Mouse (Mus musculus): ENCODE measurements around the gene Btf3l4. TPM values are rescaled to one million over a fixed set of nuclear protein-coding genes. Genes with fewer than 3 reads are reported as not detected.

Btf3l4 gene
- polyA plus RNA-seq, 1 experiment from 2014 or later: 208 TPM

DNA sequence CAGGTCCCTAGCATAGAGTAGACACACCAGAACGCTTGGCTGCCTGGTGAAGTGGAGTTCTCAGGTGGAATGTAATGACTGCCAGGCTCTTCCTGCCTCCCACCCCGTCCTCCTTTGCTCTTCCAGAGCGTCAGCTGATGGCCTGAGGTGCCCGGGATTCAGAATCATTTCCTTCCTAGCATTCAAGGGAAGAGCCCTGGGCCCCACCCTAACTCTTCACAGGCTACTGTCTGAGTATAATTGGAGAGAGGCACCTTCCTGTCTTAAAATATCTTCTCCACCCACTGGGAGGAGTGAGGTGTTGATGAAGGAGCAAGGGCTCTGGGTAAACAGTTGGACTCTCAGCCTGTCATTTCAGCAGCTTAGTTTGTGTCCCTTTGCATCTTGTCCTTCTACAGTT lies 36.7 kb downstream of the Btf3l4 start:
- peaks cover 18% of the 10 kb centered on the region for H3K4me1 ChIP-seq (replicated peaks)
- no peak for DNase-seq (ENCODE audit: low spot score)
- H3K36me3 ChIP-seq: no peaks in the 10 kb centered on the region
- WGBS: 57% methylated on average over 4 of the region's 4 CpGs
- no peaks in the 10 kb centered on the region for H3K27me3 ChIP-seq (ENCODE audit: insufficient read depth, poor library complexity, severe bottlenecking)
- no peak overlapping the region; the same call in 1 of the 2 replicates for H3K27ac ChIP-seq
- H3K9me3 ChIP-seq: no peaks in the 10 kb centered on the region
- H3K4me3 ChIP-seq: no peak overlapping the region

DNA sequence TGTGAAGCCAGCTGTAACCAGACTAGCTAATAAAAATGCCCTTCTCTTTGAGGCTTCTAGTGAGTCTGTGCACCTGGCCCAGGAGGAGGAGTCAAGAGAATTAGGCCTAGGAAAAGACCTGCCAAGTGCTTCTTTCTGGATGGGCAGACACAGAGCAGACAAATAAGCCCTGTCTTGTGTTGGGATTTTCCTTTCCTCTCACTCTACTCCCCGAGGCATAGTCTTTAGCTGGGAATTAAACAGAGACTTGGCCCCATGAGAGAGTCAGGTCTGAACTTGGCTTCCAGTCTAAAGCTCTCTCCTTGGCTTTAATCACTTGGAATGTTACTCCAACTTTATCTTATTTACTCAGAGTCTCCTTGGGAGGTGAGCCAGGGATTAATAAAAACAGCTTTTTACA lies 39.5 kb downstream of the Btf3l4 start:
- Histone ChIP-seq H3K9me3 (no peaks in the 10 kb centered on the region), H3K4me1 (replicated peaks) (peaks cover 18% of the 10 kb centered on the region), H3K27me3 (ENCODE audit: insufficient read depth, poor library complexity, severe bottlenecking) (no peaks in the 10 kb centered on the region), H3K27ac (no peak overlapping the region), H3K4me3 (no peak overlapping the region), H3K36me3 (no peaks in the 10 kb centered on the region)
- WGBS: 82% methylated on average over 1 of the region's 1 CpGs
- no peak for DNase-seq (ENCODE audit: low spot score)

DNA sequence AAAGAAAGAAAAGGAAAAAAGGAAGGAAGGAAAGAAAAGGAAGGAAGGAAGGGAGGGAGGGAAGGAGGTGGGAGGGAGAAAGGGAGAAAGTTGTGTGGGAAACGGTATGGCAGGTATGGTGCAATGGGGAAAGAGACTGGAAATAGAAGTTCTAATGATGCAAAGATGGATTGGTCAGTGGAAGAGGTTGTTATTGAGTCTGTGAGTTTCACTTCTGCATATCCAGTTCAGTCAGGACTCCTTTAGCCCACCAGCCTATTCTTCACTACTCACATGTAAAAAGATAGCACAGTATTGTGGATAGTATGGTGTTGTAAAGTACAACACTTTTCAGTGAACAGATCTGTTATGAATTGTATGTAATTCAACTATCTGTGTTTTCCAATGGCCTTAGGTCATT lies 42.9 kb downstream of the Btf3l4 start:
- DNase-seq (ENCODE audit: low spot score): no peak
- Histone ChIP-seq H3K36me3 (no peaks in the 10 kb centered on the region), H3K4me1 (replicated peaks) (no peaks in the 10 kb centered on the region), H3K9me3 (no peaks in the 10 kb centered on the region), H3K27me3 (ENCODE audit: insufficient read depth, poor library complexity, severe bottlenecking) (no peaks in the 10 kb centered on the region), H3K27ac (no peak overlapping the region), H3K4me3 (no peak overlapping the region)
- WGBS: 68% methylated on average over 1 of the region's 1 CpGs

DNA sequence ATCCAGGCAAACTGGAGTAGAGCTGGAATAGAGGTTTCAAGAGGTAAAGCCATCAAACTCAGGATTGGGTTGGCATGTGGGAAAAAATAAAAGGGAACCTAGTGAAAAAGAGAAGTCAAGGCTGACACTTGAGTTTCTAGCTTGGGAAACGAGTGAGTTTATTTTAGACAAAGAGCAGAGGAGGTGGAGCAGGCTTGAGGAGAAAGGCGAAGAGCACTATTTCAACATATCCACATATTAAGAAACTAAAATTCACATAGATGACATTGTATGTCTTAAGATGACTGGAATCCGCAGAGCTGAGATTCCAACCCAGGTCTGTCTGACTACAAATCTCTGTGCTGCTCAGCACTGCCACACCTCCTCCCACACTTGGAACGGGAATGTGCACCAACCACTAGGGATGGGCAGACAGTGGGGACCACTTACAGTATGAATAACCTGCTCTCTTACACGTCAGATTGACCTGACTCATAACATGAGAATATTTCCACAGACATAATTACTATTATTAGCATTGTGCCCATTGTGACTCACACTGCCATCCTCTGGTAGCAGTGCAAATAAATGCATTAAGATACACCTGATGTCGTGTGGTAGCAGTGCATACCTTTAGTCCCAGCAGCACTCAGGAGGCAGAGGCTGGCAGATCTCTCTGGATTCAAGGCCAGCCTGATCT lies 44.0 kb downstream of the Btf3l4 start:
- H3K4me1 ChIP-seq (replicated peaks): no peaks in the 10 kb centered on the region
- no peak for DNase-seq (ENCODE audit: low spot score)
- no peak overlapping the region for H3K4me3 ChIP-seq
- H3K9me3 ChIP-seq: no peaks in the 10 kb centered on the region
- no peak overlapping the region for H3K27ac ChIP-seq
- 84% methylated on average over 6 of the region's 6 CpGs for WGBS
- H3K27me3 ChIP-seq (ENCODE audit: insufficient read depth, poor library complexity, severe bottlenecking): no peaks in the 10 kb centered on the region
- H3K36me3 ChIP-seq: no peaks in the 10 kb centered on the region

DNA sequence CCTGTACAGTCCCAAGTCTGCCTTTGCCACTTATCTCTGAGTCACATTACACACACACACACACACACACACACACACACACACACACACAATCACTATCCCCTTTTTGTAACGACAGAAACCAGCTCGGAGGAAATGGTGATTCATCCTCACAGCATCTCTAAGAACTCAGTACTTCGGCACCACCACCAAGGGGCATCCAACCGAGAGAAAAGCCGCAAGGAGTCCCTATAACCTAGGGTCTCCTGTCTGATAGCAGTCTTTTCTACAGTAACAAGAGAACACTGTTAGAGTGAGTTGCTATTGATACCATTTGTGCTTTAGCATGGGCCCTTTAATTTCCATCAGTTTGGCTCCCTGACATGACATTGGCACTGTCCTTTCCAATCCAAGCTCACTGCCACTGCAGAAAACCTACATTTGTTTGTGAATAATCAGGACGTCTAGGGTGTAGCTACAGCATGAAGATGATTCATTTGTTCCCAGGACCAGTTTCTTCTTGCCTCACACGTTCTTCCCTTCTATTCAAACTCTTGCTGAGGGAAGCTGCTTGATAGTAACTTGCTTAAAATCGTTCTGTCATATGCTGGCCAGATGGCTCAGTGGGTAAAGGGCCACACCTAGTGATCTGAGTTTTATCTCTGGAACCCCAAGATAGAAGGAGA lies 50.9 kb downstream of the Btf3l4 start:
- WGBS: 46% methylated on average over 8 of the region's 8 CpGs

DNA sequence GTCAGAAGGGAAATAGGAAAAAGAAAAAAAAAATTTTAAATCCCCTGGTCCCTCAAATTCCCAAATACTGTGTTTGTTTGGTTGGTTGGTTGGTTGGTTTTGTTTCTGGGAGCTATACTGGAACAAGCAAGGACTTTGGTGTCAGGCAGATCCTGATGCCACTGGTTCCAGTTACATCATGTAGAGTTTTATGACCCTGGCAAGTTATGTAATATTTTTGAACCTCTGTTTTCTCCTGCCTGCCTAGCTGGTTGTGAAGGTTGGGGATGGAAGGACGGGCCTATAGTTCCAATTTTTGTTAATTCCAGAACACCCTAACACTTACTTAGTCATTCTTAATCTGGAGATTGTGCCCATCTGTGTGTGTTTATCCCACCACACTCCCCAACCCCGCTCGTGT lies 51.8 kb downstream of the Btf3l4 start:
- DNase-seq (ENCODE audit: low spot score): no peak
- no peak overlapping the region for H3K27ac ChIP-seq
- peaks cover 24% of the 10 kb centered on the region for H3K4me1 ChIP-seq (replicated peaks)
- no peaks in the 10 kb centered on the region for H3K9me3 ChIP-seq
- 56% methylated on average over 3 of the region's 3 CpGs for WGBS
- H3K36me3 ChIP-seq: no peaks in the 10 kb centered on the region
- no peaks in the 10 kb centered on the region for H3K27me3 ChIP-seq (ENCODE audit: insufficient read depth, poor library complexity, severe bottlenecking)
- peak overlapping the region; percentile 76 for H3K4me3 ChIP-seq

More for the DNA sequence above, 50.9 kb downstream of the Btf3l4 start:
- Histone ChIP-seq H3K27me3 (ENCODE audit: insufficient read depth, poor library complexity, severe bottlenecking) (no peaks in the 10 kb centered on the region), H3K4me1 (replicated peaks) (peaks cover 24% of the 10 kb centered on the region), H3K36me3 (no peaks in the 10 kb centered on the region), H3K9me3 (no peaks in the 10 kb centered on the region), H3K27ac (no peak overlapping the region), H3K4me3 (no peak overlapping the region)
- DNase-seq (ENCODE audit: low spot score): no peak

DNA sequence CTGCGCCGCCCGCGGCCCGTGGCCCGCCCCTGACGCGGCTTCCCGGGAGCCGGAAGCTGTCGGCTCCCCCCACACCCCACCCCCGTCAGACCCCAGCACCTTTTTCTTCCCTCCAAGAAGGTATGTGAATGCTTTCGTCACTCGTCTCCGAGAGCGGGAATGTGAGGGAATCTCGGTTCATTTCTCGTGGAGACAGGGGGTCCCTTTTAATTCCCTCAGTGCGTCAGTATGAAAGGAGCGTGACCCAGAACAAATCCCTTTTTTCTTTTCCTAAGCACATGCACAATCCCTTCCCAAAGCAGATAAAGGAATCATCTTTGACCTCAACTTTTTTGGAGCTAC lies 52.6 kb downstream of the Btf3l4 start:
- H3K4me3 ChIP-seq: peak overlapping the region; percentile 76
- H3K4me1 ChIP-seq (replicated peaks): peaks cover 24% of the 10 kb centered on the region
- no peaks in the 10 kb centered on the region for H3K9me3 ChIP-seq
- no peak for DNase-seq (ENCODE audit: low spot score)
- no peaks in the 10 kb centered on the region for H3K27me3 ChIP-seq (ENCODE audit: insufficient read depth, poor library complexity, severe bottlenecking)
- no peaks in the 10 kb centered on the region for H3K36me3 ChIP-seq
- H3K27ac ChIP-seq: peak overlapping the region; percentile 98
- under 1% methylated on average over 20 of the region's 20 CpGs for WGBS

DNA sequence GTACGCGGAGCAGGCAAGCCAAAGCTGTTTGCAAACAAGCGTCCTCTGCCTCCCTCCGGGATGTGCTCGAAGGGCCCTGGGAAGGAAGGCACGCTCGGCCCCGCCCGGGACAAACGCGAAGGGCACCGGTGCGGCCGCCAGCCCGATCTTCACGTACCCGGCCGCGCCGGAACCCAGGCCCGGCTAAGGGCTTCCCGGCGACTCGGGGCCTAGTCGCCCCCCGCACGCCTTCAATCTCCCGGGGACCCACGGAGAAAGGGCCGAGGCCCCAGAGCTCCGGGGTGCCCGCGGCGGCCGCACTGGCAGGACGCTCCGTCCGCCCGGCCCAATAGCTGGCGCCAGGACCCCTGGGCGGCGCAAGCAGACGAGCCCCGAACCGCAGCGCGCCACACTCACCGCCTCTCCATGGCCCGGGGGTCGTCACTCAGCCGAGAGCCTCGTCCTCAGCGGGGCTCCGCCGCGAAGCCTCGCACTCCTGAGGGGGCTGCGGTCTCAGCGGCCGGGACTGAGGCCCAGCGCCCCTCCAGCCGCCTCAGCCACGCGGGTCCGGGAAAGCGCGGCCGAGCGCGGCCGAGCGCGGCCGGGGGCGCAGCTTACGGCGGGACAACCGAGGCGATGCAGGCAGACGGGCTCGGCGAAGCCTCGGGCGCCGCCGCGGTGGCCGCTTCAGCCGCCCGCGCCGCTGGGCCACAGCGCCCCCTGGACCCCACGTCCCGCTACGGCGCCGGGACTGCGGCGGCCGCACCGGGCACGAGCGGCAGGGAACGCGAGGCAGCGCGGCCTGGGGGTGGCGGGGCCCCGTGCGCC lies 53.2 kb downstream of the Btf3l4 start, which contains the start of gene Zfyve9:
Gene Zfyve9 (minus strand): TSS at position 742 of the 807 bp plus-strand sequence.
- under 1% methylated on average over 111 of the region's 111 CpGs for WGBS
- H3K9me3 ChIP-seq: no peaks in the 10 kb centered on the region
- peaks cover 24% of the 10 kb centered on the region for H3K4me1 ChIP-seq (replicated peaks)
- peak within 1 kb of the TSS; percentile 98 for H3K27ac ChIP-seq
- no peaks in the 10 kb centered on the region for H3K27me3 ChIP-seq (ENCODE audit: insufficient read depth, poor library complexity, severe bottlenecking)
- DNase-seq (ENCODE audit: low spot score): peak; percentile 82
- no peaks in the 10 kb centered on the region for H3K36me3 ChIP-seq
- H3K4me3 ChIP-seq: peak within 1 kb of the TSS; percentile 76

DNA sequence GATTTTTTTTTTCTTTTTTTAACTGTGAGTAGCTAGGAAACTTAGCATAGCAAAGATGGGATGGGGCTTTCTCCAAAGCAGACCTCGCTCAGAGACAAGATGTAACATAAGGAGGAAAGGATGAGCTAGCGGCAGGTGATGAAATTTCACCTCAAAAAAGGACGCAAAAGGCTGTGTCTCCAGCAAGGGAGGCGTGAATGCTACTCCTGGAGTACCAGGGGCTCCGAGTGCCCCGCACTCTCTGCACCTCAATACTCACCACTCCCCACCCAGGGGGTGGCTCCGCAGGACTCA lies 53.7 kb downstream of the Btf3l4 start:
- Histone ChIP-seq H3K4me1 (replicated peaks) (peaks cover 24% of the 10 kb centered on the region), H3K36me3 (no peaks in the 10 kb centered on the region), H3K9me3 (no peaks in the 10 kb centered on the region), H3K4me3 (peak overlapping the region; percentile 76), H3K27me3 (ENCODE audit: insufficient read depth, poor library complexity, severe bottlenecking) (no peaks in the 10 kb centered on the region), H3K27ac (peak overlapping the region; percentile 98)
- 0% methylated on average over 7 of the region's 7 CpGs for WGBS
- no peak for DNase-seq (ENCODE audit: low spot score)

DNA sequence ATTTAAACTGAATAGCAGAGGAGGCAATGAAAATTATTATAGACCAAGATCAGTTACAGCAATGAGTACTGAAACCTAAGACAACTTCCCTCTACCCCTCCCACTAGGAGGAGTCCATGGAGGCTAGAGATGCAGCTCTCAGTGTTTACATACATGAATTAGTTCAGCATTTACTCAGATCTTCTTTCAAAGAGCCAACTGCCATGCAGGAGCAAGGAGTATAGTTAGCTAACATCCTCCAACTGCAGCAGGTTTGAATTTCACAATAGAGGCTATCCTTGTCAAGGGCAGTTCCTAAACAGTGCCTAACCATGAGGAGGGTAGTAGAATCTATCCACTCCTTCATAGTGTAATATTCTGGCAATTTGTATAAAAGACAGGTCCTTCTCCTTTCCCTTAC lies 64.9 kb downstream of the Btf3l4 start:
- Histone ChIP-seq H3K36me3 (0 out of 2 replicates have a peak, but pooled peaks cover 5% of the 10 kb centered on the region), H3K4me1 (replicated peaks) (no peaks in the 10 kb centered on the region), H3K27me3 (ENCODE audit: insufficient read depth, poor library complexity, severe bottlenecking) (no peaks in the 10 kb centered on the region), H3K9me3 (no peaks in the 10 kb centered on the region), H3K4me3 (no peak overlapping the region), H3K27ac (no peak overlapping the region)
- no peak for DNase-seq (ENCODE audit: low spot score)

Other genes with a start within 250 kb of the Btf3l4 start
- 24.8 and 26.6 TPM in 2 replicates for gene Cc2d1b, start 213.7 kb downstream of the Btf3l4 start, polyA plus RNA-seq (2016; fragmentation: Nextera tagmentation; extraction: Ambion mirVana)
- gene 3110021N24Rik, start 114.0 kb downstream of the Btf3l4 start, polyA plus RNA-seq (2016; fragmentation: Nextera tagmentation; extraction: Ambion mirVana): 1.6 and 2.0 TPM in 2 replicates
- 4.2 and 4.9 TPM in 2 replicates for gene Zfyve9, start 52.8 kb downstream of the Btf3l4 start, polyA plus RNA-seq (2016; fragmentation: Nextera tagmentation; extraction: Ambion mirVana)
- gene Txndc12, start 987 bp upstream of the Btf3l4 start, polyA plus RNA-seq (2016; fragmentation: Nextera tagmentation; extraction: Ambion mirVana): 104 and 106 TPM in 2 replicates
- gene Kti12, start 14.2 kb upstream of the Btf3l4 start, polyA plus RNA-seq (2016; fragmentation: Nextera tagmentation; extraction: Ambion mirVana): 52.5 and 57.7 TPM in 2 replicates
- 1.5 and 1.8 TPM in 2 replicates for gene A730015C16Rik, start 15.0 kb upstream of the Btf3l4 start, polyA plus RNA-seq (2016; fragmentation: Nextera tagmentation; extraction: Ambion mirVana)
- 26.1 and 33.9 TPM in 2 replicates for gene Rab3b, start 45.4 kb upstream of the Btf3l4 start, polyA plus RNA-seq (2016; fragmentation: Nextera tagmentation; extraction: Ambion mirVana)
- 67.0 and 69.2 TPM in 2 replicates for gene Nrd1, start 167.0 kb upstream of the Btf3l4 start, polyA plus RNA-seq (2016; fragmentation: Nextera tagmentation; extraction: Ambion mirVana)